Mouse (Mus musculus): Measurements from ENCODE around the gene Stub1.
"Not testable (repeated sequence)": the region's sequence is repeated elsewhere in the genome, so short reads cannot be mapped to it uniquely, and the experiment has no call there.

Gene Stub1

GRCm38 (mm10) chr17:25823452-25823851 is 9.8 kb downstream of the Stub1 start, which contains the start of gene Wdr24:
TSS of gene Wdr24 (plus strand) at chr17:25823627.
- peak; percentile 58 to 78 for DNase-seq (ENCODE audit: low spot score in 2 of 2)

GRCm38 (mm10) chr17:25818851-25819780 is 14.1 kb downstream of the Stub1 start:
- DNase-seq (ENCODE audit: low spot score in 2 of 2): no peak

- no peak for DNase-seq (ENCODE audit: low spot score in 2 of 2)
These were observed 15.5 kb downstream of the Stub1 start for GRCm38 (mm10) chr17:25817662-25818061.

DNA sequence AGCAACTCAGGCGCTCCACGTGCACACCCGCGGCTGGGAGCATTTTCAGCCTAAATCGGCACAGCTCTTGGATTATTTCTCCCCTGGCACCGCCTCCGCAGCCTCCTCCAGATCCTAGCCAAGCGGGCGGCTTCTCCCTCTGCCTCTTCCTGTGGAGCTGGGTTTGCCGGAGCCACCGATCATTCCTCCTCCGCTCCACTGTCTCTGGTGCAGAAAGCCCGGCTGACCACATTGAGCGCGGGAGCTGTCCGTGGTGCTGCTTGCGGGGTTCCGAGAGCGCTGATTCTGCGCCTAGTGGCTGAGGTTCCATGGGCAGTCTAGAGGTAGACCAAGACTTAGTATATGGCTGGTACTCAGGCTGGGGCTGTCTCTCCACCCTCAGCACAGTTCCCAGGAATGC is 19.7 kb downstream of the Stub1 start:
- peak in 1 of 2 experiments; percentile 51 for DNase-seq (ENCODE audit: low spot score in 2 of 2)

GRCm38 (mm10) chr17:25810890-25811289 is 22.3 kb downstream of the Stub1 start:
- DNase-seq (ENCODE audit: low spot score in 2 of 2): no peak

DNA sequence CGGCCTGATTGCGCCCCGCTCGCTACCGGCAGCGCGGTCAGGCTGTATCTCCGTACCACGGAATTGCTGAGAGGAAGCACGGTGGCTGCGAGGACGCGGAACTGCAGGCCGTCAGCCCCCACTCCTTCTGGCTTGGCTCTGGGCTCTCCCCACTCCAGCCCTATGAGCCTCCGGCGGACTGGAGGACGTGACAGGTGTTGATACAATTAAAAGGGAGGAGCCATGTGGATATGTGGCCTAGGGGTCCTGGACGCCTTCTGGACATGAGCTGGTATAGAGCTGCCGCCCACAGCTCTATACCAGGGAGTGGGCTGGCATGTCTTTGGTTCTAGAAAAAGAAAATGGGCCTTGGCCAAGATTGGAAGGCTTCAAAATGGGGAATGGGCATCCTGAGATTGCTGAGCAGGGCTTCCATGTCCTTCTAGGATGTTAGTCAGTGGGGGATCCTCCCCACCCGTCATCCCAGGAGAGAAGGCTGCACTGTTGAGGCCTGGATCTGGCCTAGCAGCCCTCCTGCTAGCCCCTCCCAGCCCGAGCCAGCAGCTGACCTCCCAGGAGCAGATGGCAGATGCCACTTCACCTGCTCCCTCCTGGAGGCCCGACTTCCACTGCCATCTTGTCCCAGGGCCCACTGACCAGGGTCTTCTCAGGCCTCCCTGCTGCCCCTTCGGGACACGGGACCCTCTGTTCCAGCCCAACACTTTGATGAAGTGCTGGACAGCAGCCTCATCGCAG is 23.4 kb downstream of the Stub1 start:
- no peak for DNase-seq (ENCODE audit: low spot score in 2 of 2)

GRCm38 (mm10) chr17:25808789-25809605 is 24.2 kb downstream of the Stub1 start, which contains the start of gene Fbxl16:
TSS of gene Fbxl16 (plus strand) at chr17:25809085.
- peak; percentile 62 to 66 for DNase-seq (ENCODE audit: low spot score in 2 of 2)

- no peak for DNase-seq (ENCODE audit: low spot score in 2 of 2)
These were observed 25.2 kb downstream of the Stub1 start for GRCm38 (mm10) chr17:25808028-25808427.

- not testable (repeated sequence) for DNase-seq (ENCODE audit: low spot score in 2 of 2)
These were observed 25.8 kb downstream of the Stub1 start for GRCm38 (mm10) chr17:25807452-25807851.

DNA sequence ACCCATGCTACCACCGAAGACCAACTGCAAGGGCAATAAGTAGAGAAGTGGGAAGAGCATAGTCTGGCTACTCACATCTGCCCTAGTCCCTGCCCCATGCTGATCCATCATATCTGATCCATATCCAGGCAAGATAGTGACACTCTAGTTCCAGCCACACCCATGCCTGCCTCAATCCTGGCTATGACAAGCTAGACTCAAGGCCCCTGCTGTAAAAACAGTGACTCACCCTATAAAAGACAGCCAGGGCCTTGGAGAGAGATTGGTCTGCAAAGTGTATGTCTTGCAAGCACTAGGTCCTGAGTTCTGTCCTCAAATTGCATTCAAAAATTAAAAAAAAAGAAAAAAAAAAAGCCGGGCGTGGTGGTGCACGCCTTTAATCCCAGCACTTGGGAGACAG is 26.7 kb downstream of the Stub1 start:
- DNase-seq (ENCODE audit: low spot score in 2 of 2): no peak

GRCm38 (mm10) chr17:25802825-25803517 is 30.2 kb downstream of the Stub1 start:
- peak in 1 of 2 experiments; percentile 70 for DNase-seq (ENCODE audit: low spot score in 2 of 2)

DNA sequence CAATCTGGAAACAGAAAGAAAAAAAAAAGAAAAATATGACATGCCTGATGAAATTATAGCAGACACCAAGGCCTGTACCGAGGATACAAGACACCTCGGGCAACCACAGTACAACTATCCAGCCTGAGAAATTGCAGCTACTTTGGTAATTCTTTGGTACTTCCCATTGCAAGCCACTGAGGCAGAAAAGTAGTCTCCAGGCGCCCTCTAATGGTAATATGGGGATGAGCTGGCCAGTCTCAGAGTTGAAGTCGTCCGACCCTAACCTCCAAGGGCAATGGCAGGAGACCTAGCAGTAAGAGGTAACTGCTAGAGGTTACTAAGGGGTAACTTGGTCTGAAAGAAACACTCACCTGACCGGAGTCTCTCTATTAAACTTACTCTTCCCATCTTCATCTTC is 32.2 kb downstream of the Stub1 start:
- peak; percentile 59 to 77 for DNase-seq (ENCODE audit: low spot score in 2 of 2)

GRCm38 (mm10) chr17:25796951-25797369 is 36.2 kb downstream of the Stub1 start, which contains the start of gene Metrn:
TSS of gene Metrn (minus strand) at chr17:25797136.
- peak; percentile 88 to 92 for DNase-seq (ENCODE audit: low spot score in 2 of 2)

DNA sequence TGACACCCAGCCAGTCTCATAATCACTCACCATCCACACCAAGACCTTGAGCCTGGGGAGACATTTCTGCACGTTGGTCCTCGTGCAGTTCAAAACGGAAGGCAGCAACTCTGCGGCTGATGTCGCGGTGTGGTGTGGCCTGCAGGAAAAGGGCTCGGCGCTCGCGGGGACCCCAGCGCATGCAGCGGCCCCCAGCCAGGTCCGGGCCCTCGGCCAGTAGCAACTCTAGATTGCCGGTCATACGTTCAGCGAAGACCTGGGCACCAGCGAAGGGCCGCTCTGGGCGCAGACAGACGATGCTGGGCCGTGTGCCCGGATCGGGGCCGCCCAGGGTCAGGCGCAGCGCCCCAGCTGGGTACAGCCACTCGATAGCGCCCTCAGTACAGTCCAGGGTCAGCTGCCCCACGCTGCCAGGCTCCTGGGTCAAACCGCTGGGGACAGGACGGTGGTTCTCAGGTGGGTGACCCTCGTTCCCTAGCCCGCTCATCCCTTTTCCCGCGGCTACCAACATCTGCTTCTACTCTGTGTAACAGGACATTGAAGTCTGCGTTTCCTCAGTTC is 36.9 kb downstream of the Stub1 start:
- DNase-seq (ENCODE audit: low spot score in 2 of 2): peak; percentile 34 to 37

DNA sequence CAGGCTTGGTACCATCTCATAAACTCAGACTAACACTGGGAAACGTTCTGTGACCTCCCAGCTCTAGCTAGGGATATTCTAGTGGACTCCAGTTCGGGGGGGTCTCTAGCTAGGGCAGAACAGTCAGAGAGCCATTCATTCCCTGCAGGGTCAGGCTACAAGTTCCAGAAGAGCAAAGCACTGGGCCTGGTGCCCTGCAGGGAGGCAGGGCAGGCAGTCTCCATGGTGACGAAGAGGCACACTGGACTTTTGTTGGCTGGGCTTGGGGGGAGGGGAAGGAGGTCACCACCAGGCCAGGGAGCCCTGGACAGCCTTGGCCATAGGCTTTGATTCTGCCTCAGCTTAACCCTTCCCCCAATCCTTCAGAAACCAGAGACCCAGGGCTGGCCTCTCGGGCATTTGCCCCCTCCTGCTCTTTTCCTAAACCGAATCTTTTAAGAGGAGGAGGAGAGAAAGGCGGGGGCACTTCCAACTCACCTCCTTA is 37.6 kb downstream of the Stub1 start, which contains the start of gene AC134908.4:
Gene AC134908.4, minus strand, starts transcription at position 51 of the 484 bp plus-strand sequence.
- peak in 1 of 2 experiments; percentile 21 for DNase-seq (ENCODE audit: low spot score in 2 of 2)

DNA sequence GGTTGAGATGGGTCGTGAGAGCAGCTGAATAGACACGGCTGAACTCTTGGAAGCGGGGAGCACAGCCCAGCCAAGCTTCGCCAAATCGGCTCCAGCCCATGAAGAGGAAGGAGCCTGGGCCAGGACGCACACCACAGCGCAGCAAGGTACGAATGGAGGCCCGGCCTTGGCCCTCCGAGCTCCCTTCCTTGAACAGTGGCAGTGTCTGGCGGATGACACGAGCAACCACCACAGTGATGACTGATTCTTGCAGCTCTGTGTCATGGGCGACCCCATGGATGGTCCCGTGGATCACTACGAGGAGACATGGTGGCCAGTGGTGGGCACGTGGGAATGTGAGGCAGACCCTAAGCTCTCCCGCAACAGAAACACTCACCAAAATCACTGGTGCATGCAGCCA is 38.2 kb downstream of the Stub1 start:
- DNase-seq (ENCODE audit: low spot score in 2 of 2): no peak

GRCm38 (mm10) chr17:25794197-25794596 is 39.0 kb downstream of the Stub1 start:
- DNase-seq (ENCODE audit: low spot score in 2 of 2): no peak

DNA sequence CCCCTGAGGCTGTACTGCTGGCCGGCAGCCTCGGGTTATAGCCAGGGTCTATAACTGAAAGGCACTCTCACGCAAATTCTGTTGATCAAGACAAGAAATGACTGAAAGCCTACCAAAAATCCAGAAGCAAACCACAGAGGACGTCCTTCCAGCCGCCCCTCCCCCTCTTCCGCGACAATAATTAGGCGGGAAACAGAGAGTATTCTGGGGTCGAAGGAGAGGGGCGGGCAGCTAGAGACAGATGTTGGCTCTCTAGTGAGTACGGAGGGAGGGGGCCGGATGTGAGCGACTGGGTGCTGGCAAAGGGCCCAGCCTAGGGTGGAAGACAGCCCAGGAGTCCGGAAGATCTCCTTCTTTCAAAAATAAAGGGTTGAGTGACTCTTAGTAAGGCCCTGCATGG is 40.6 kb downstream of the Stub1 start, which contains the start of gene Fam173a:
Gene Fam173a, minus strand, starts transcription at position 287 of the 400 bp plus-strand sequence.
- DNase-seq (ENCODE audit: low spot score in 2 of 2): peak; percentile 81 to 89

- DNase-seq (ENCODE audit: low spot score in 2 of 2): peak; percentile 82 to 83
These were observed 41.2 kb downstream of the Stub1 start for GRCm38 (mm10) chr17:25791843-25792527.

All from heart, adult 9 months (tissue).